Mouse (Mus musculus): ENCODE results near the gene Btbd9.

- TF ChIP-seq CTCF (IDR thresholded peaks at IDR 0.05) (no peak), EP300 (IDR thresholded peaks at IDR 0.05) (no peak)
These were observed 263.6 kb downstream of the Btbd9 start for GRCm38 (mm10) chr17:30312688-30313087.
